Mouse (Mus musculus) bone marrow, adult 2 months (tissue): ENCODE data around the gene Papola.

Experiments
- CTCF ChIP-seq: fragments of 200-500 bp; IDR thresholded peaks from 2 replicates; pipeline ENCODE4 v1.5.1; 2011; ENCODE audit warnings: low read length, control low read depth; ENCODE audit not compliant: control insufficient read depth, insufficient read depth
- POLR2A ChIP-seq: fragments of 200-500 bp; IDR thresholded peaks from 2 replicates; pipeline ENCODE4 v1.6.1; 2011; ENCODE audit warnings: low read depth, mild to moderate bottlenecking, control low read depth, low read length, borderline replicate concordance; ENCODE audit not compliant: control insufficient read depth

DNA sequence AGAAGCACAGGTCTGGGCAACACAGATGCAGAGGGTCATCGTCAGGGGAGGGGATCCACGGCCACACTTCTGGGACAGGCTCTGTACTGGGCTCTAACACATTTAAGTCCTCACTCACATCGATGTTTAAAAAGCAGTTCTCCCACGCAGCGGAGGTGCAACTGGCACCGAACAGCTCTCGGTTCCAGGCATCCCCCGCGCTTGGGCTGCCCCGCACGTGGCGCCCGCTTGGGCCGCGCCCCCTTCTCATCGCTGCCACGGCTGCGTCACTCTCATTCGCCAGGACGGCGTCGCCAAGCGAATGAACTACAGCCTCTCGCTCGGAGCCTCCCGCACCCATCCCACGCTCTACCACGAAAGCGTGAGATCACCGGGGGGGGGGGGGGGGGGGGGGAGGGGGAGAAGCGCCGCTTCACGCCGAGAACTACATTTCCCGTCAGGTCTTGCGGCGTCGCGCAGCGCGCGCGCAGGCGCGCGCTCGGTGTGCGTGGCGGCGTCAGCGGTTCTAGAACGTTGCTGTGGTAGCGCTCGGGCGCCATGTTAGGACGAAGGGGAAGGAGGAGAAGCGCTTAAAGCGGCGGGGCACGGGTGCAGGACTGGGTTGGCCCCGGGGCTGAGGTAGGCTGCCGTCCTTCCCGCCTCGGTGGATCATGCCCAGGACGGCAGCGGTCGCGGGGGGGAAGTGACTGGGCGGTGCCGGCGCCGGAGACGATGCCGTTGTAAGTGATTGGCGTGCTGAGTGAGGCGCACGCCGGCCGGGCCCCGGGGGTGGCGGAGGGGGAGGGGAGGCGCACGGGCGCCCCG is at the start of gene Papola:
- no peak for TF ChIP-seq CTCF
- TF ChIP-seq POLR2A, result peak; percentile 73; the same call in 1 of the 2 replicates
